7 mouse cellular contexts compared by ENCODE assay signal in genomic region chr8:111299821-111300568, GRCm38 (mm10). TPM values are rescaled to one million over a fixed set of nuclear protein-coding genes. Genes with fewer than 3 reads are reported as not detected.
DNase-seq lines count a peak whose midpoint lies in the region; ATAC-seq lines count a peak whose summit lies in the region.

Gene Rfwd3, minus strand, starts transcription at chr8:111300222.

- H3K9ac ChIP-seq in embryonic facial prominence, embryonic 12.5 days, result peak within 1 kb of the TSS; percentile 90
- H3K9ac ChIP-seq in limb, embryonic 11.5 days (ENCODE audit: low read length), result peak within 1 kb of the TSS; percentile 91
- H3K9ac ChIP-seq in midbrain, embryonic 14.5 days (replicated peaks; ENCODE audit: low read length), result peak within 1 kb of the TSS; percentile 88

- peaks cover 17% of the 10 kb centered on the region for H3K36me3 ChIP-seq in embryonic facial prominence, embryonic 12.5 days
- H3K36me3 ChIP-seq in limb, embryonic 11.5 days (ENCODE audit: control insufficient read depth, insufficient read depth, low read length), result peaks cover 1% of the 10 kb centered on the region
- H3K36me3 ChIP-seq in midbrain, embryonic 14.5 days (ENCODE audit: control insufficient read depth, insufficient read depth, low read length), result peaks cover 16% of the 10 kb centered on the region

- H3K9me3 ChIP-seq in embryonic facial prominence, embryonic 12.5 days, result no peaks in the 10 kb centered on the region
- H3K9me3 ChIP-seq in limb, embryonic 11.5 days (ENCODE audit: control insufficient read depth, low read length), result no peaks in the 10 kb centered on the region
- H3K9me3 ChIP-seq in midbrain, embryonic 14.5 days (ENCODE audit: control insufficient read depth, low read length), result no peaks in the 10 kb centered on the region

- H3K4me1 ChIP-seq in embryonic facial prominence, embryonic 12.5 days, result peaks cover 7% of the 10 kb centered on the region
- no peaks in the 10 kb centered on the region for H3K4me1 ChIP-seq in limb, embryonic 11.5 days (ENCODE audit: control insufficient read depth, insufficient read depth, low read length)
- peaks cover 10% of the 10 kb centered on the region; the same call in 1 of the 2 replicates for H3K4me1 ChIP-seq in midbrain, embryonic 14.5 days (ENCODE audit: control insufficient read depth, insufficient read depth, low read length)

- peak within 1 kb of the TSS; percentile 62 for H3K4me2 ChIP-seq in embryonic facial prominence, embryonic 12.5 days (replicated peaks)
- peak within 1 kb of the TSS; percentile 51 for H3K4me2 ChIP-seq in limb, embryonic 11.5 days (ENCODE audit: low read depth, severe bottlenecking)
- peak within 1 kb of the TSS; percentile 79 for H3K4me2 ChIP-seq in midbrain, embryonic 14.5 days (ENCODE audit: low read length)

- ATAC-seq in embryonic facial prominence, embryonic 12.5 days (ENCODE audit: insufficient number of reproducible peaks, insufficient read depth, low FRiP score, low TSS enrichment), result peak; percentile 98
- ATAC-seq in limb, embryonic 11.5 days (ENCODE audit: insufficient number of reproducible peaks, low FRiP score, low TSS enrichment, low read depth), result peak; percentile 97
- ATAC-seq in midbrain, embryonic 14.5 days (ENCODE audit: low FRiP score, low TSS enrichment), result peak; percentile 100

- DNase-seq in adrenal gland, postnatal 25 days, result peak; percentile 94
- peak; percentile 100 for DNase-seq in heart, adult 11 months
- peak; percentile 95 for DNase-seq in kidney, adult 18-20 months
- peak; percentile 97 for DNase-seq in limb, embryonic 11.5 days (ENCODE audit: low spot score)
- peak; percentile 97 for DNase-seq in midbrain, embryonic 14.5 days
- peak; percentile 89 to 93 for DNase-seq in spleen, adult 18-20 months

- H3K27ac ChIP-seq in embryonic facial prominence, embryonic 12.5 days, result peak within 1 kb of the TSS; percentile 94
- H3K27ac ChIP-seq in limb, embryonic 11.5 days (replicated peaks; ENCODE audit: low read depth, low read length), result peak within 1 kb of the TSS; percentile 92
- peak within 1 kb of the TSS; percentile 67 for H3K27ac ChIP-seq in midbrain, embryonic 14.5 days (replicated peaks; ENCODE audit: low read depth, low read length)

- no peaks in the 10 kb centered on the region for H3K27me3 ChIP-seq in embryonic facial prominence, embryonic 12.5 days
- no peaks in the 10 kb centered on the region for H3K27me3 ChIP-seq in limb, embryonic 11.5 days (ENCODE audit: control insufficient read depth, insufficient read depth, low read length)
- no peaks in the 10 kb centered on the region for H3K27me3 ChIP-seq in midbrain, embryonic 14.5 days (ENCODE audit: control insufficient read depth, insufficient read depth, low read length)

- peak within 1 kb of the TSS; percentile 61 for H3K4me3 ChIP-seq in embryonic facial prominence, embryonic 12.5 days
- H3K4me3 ChIP-seq in limb, embryonic 11.5 days (ENCODE audit: low read depth, low read length), result peak within 1 kb of the TSS; percentile 75
- peak within 1 kb of the TSS; percentile 93 for H3K4me3 ChIP-seq in midbrain, embryonic 14.5 days (replicated peaks; ENCODE audit: low read depth, low read length)

- WGBS in embryonic facial prominence, embryonic 12.5 days, result under 1% methylated on average over 67 of the region's 67 CpGs
- under 1% methylated on average over 67 of the region's 67 CpGs for WGBS in limb, embryonic 11.5 days
- WGBS in midbrain, embryonic 14.5 days, result under 1% methylated on average over 67 of the region's 67 CpGs

RNA-seq across cellular contexts. Expression of gene Rfwd3, which starts in this region (rescaled TPM):
- 67.2 and 88.7 TPM in 2 replicates for total RNA-seq in adrenal gland, postnatal 25 days (2021)
- 67.8 and 68.4 TPM in 2 replicates for polyA plus RNA-seq in embryonic facial prominence, embryonic 12.5 days (2016; fragmentation: Nextera tagmentation; extraction: Ambion mirVana)
- 95.9 and 100 TPM in 2 replicates for polyA plus RNA-seq in limb, embryonic 11.5 days (2014; fragmentation: Nextera tagmentation; extraction: Ambion mirVana)
- polyA plus RNA-seq in midbrain, embryonic 14.5 days (2014; fragmentation: Nextera tagmentation; extraction: Ambion mirVana), result 15.0 and 30.9 TPM in 2 replicates

Comparison
In these comparisons a context has a peak if more than half of its experiments do, and no peak if none do; other contexts are left out.
1. Peak in every context shown above with its lines: DNase-seq, ATAC-seq, H3K4me3 ChIP-seq and H3K27ac ChIP-seq.